ENCODE assay signal across 21 mouse cellular contexts in the genomic region with DNA sequence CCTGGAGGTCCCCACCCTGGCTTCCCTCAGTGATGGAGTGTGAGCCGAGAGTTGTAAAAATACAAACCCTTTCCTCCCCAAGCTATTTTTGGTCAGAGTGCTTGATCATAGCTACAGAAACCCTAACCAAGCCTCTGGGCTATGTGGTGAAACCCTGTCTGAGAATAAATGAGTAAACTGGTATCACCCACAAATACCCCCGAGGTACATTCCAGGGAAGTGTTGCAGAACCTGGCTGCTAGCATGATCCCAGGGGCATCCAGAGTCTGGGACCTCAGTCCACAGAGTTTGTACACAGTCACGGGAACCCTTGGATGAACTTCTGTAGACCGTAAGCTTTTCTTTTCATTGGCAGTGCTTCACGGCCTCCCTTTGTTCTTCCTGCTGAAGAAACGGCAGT. TPM values are rescaled to one million over a fixed set of nuclear protein-coding genes. Genes with fewer than 3 reads are reported as not detected.
DNase-seq lines count a peak whose midpoint lies in the region; ATAC-seq and TF ChIP-seq lines count a peak whose summit lies in the region.
"Had no signal": no experiment of that assay in that cellular context is flagged by ENCODE, and none has a peak within 500 bp of the region (broad histone marks: within the 10 kb centered on the region; RNA-seq: fewer than 3 reads in every experiment).

No protein-coding gene starts in this region.

- WGBS in limb, embryonic 14.5 days, result 38% methylated on average over 6 of the region's 6 CpGs
- WGBS in limb, embryonic 10.5 days, result 84% methylated on average over 6 of the region's 6 CpGs
- WGBS in embryonic facial prominence, embryonic 15.5 days, result 33% methylated on average over 6 of the region's 6 CpGs
- WGBS in kidney, embryonic 14.5 days, result 32% methylated on average over 6 of the region's 6 CpGs
- 22% methylated on average over 6 of the region's 6 CpGs for WGBS in limb, embryonic 15.5 days
- 66% methylated on average over 6 of the region's 6 CpGs for WGBS in neural tube, embryonic 15.5 days

- H3K4me1 ChIP-seq in limb, embryonic 14.5 days (ENCODE audit: control insufficient read depth, insufficient read depth, low read length), result peaks cover 11% of the 10 kb centered on the region
- peaks cover 18% of the 10 kb centered on the region for H3K4me1 ChIP-seq in limb, embryonic 10.5 days
- H3K4me1 ChIP-seq in embryonic facial prominence, embryonic 15.5 days, result peaks cover 15% of the 10 kb centered on the region
- H3K4me1 ChIP-seq in kidney, embryonic 14.5 days (ENCODE audit: control insufficient read depth, insufficient read depth, low read length), result peaks cover 6% of the 10 kb centered on the region; the same call in 1 of the 2 replicates
- peaks cover 32% of the 10 kb centered on the region for H3K4me1 ChIP-seq in limb, embryonic 15.5 days
- peaks cover 12% of the 10 kb centered on the region for H3K4me1 ChIP-seq in neural tube, embryonic 15.5 days

- no peak for TF ChIP-seq POLR2A in limb, embryonic 14.5 days (IDR thresholded peaks at IDR 0.05; ENCODE audit: borderline replicate concordance, extremely low read depth, insufficient read depth, insufficient read length)

- H3K27ac ChIP-seq in limb, embryonic 14.5 days (replicated peaks; ENCODE audit: low read depth, low read length), result no peak overlapping the region
- no peak overlapping the region for H3K27ac ChIP-seq in limb, embryonic 10.5 days
- peak overlapping the region; percentile 36; the same call in 1 of the 2 replicates for H3K27ac ChIP-seq in embryonic facial prominence, embryonic 15.5 days (replicated peaks)
- H3K27ac ChIP-seq in kidney, embryonic 14.5 days (ENCODE audit: low read depth, low read length), result 0 out of 2 replicates have a peak overlapping the region, but pooled peaks have one; percentile 14
- H3K27ac ChIP-seq in limb, embryonic 15.5 days, result peak overlapping the region; percentile 51
- no peak overlapping the region for H3K27ac ChIP-seq in neural tube, embryonic 15.5 days (replicated peaks)
- H3K27ac ChIP-seq: forebrain, embryonic 15.5 days; heart, embryonic 13.5 days; hindbrain, postnatal 0 days; layer of hippocampus, adult 2 months; midbrain, embryonic 10.5 days; neural tube, embryonic 12.5 days had no signal

- H3K9ac ChIP-seq in limb, embryonic 14.5 days (ENCODE audit: low read depth, low read length, severe bottlenecking), result no peak overlapping the region
- H3K9ac ChIP-seq in embryonic facial prominence, embryonic 15.5 days, result no peak overlapping the region
- H3K9ac ChIP-seq in kidney, embryonic 14.5 days (ENCODE audit: low read depth, low read length), result no peak overlapping the region
- H3K9ac ChIP-seq in limb, embryonic 15.5 days, result no peak overlapping the region
- no peak overlapping the region for H3K9ac ChIP-seq in neural tube, embryonic 15.5 days (replicated peaks)
- H3K9ac ChIP-seq: forebrain, embryonic 15.5 days; heart, embryonic 13.5 days; neural tube, embryonic 12.5 days had no signal

- DNase-seq in limb, embryonic 14.5 days (ENCODE audit: low spot score), result peak; percentile 38
- DNase-seq in limb, embryonic 10.5 days (ENCODE audit: low spot score), result no peak
- DNase-seq in layer of hippocampus, adult 8-10 months (ENCODE audit: low spot score in 2 of 2), result no peak
- no peak for DNase-seq in right cerebral cortex, adult 2 months (ENCODE audit: low spot score in 2 of 2)
- DNase-seq: adrenal gland, adult 2 months; cerebellum, adult 2 months; heart, postnatal 4 days; liver; lung, adult 18-20 months; lung, postnatal 36 days; thymus, postnatal 36 days had no signal

- H3K27me3 ChIP-seq in limb, embryonic 14.5 days (ENCODE audit: control insufficient read depth, insufficient read depth, low read length), result no peaks in the 10 kb centered on the region
- H3K27me3 ChIP-seq in limb, embryonic 10.5 days (ENCODE audit: low read depth, poor library complexity, severe bottlenecking), result peaks cover 11% of the 10 kb centered on the region
- no peaks in the 10 kb centered on the region for H3K27me3 ChIP-seq in embryonic facial prominence, embryonic 15.5 days
- H3K27me3 ChIP-seq in kidney, embryonic 14.5 days (ENCODE audit: control insufficient read depth, insufficient read depth, low read length), result no peaks in the 10 kb centered on the region
- H3K27me3 ChIP-seq in limb, embryonic 15.5 days, result no peaks in the 10 kb centered on the region; the same call in 1 of the 2 replicates
- H3K27me3 ChIP-seq in neural tube, embryonic 15.5 days (replicated peaks), result no peaks in the 10 kb centered on the region
- H3K27me3 ChIP-seq: forebrain, embryonic 15.5 days; heart, embryonic 13.5 days; neural tube, embryonic 12.5 days had no signal

- no peaks in the 10 kb centered on the region for H3K36me3 ChIP-seq in limb, embryonic 14.5 days (ENCODE audit: control insufficient read depth, insufficient read depth, low read length)
- no peaks in the 10 kb centered on the region for H3K36me3 ChIP-seq in limb, embryonic 10.5 days
- H3K36me3 ChIP-seq in embryonic facial prominence, embryonic 15.5 days, result no peaks in the 10 kb centered on the region
- H3K36me3 ChIP-seq in kidney, embryonic 14.5 days (ENCODE audit: control insufficient read depth, insufficient read depth, low read length), result no peaks in the 10 kb centered on the region
- no peaks in the 10 kb centered on the region for H3K36me3 ChIP-seq in limb, embryonic 15.5 days
- no peaks in the 10 kb centered on the region for H3K36me3 ChIP-seq in neural tube, embryonic 15.5 days
- H3K36me3 ChIP-seq: forebrain, embryonic 15.5 days; heart, embryonic 13.5 days; midbrain, embryonic 10.5 days; neural tube, embryonic 12.5 days had no signal

- no peak for ATAC-seq in limb, embryonic 14.5 days (ENCODE audit: low FRiP score, low read depth)
- ATAC-seq in embryonic facial prominence, embryonic 15.5 days (ENCODE audit: insufficient number of reproducible peaks, low FRiP score, low TSS enrichment, low read depth), result no peak
- ATAC-seq in kidney, embryonic 14.5 days (ENCODE audit: low FRiP score, low TSS enrichment), result no peak
- ATAC-seq in limb, embryonic 15.5 days (ENCODE audit: insufficient number of reproducible peaks, low FRiP score, low TSS enrichment, low read depth), result peak; percentile 48
- no peak for ATAC-seq in neural tube, embryonic 15.5 days (ENCODE audit: low FRiP score)
- ATAC-seq: forebrain, embryonic 15.5 days; hindbrain, postnatal 0 days had no signal

- H3K4me3 ChIP-seq in limb, embryonic 14.5 days (replicated peaks; ENCODE audit: low read length), result no peak overlapping the region
- no peak overlapping the region for H3K4me3 ChIP-seq in limb, embryonic 10.5 days
- no peak overlapping the region for H3K4me3 ChIP-seq in embryonic facial prominence, embryonic 15.5 days (replicated peaks)
- no peak overlapping the region for H3K4me3 ChIP-seq in kidney, embryonic 14.5 days (ENCODE audit: low read length)
- H3K4me3 ChIP-seq in limb, embryonic 15.5 days, result no peak overlapping the region
- H3K4me3 ChIP-seq in neural tube, embryonic 15.5 days (replicated peaks), result no peak overlapping the region
- H3K4me3 ChIP-seq: forebrain, embryonic 15.5 days; heart, embryonic 13.5 days; layer of hippocampus, adult 2 months; midbrain, embryonic 10.5 days; neural tube, embryonic 12.5 days had no signal

- H3K4me2 ChIP-seq in limb, embryonic 14.5 days (replicated peaks; ENCODE audit: low read depth, low read length, severe bottlenecking), result no peak overlapping the region
- H3K4me2 ChIP-seq in embryonic facial prominence, embryonic 15.5 days (replicated peaks), result no peak overlapping the region
- H3K4me2 ChIP-seq in kidney, embryonic 14.5 days (replicated peaks; ENCODE audit: low read depth, low read length), result no peak overlapping the region
- H3K4me2 ChIP-seq in limb, embryonic 15.5 days, result no peak overlapping the region
- H3K4me2 ChIP-seq in neural tube, embryonic 15.5 days, result no peak overlapping the region
- H3K4me2 ChIP-seq: forebrain, embryonic 15.5 days; heart, embryonic 13.5 days; neural tube, embryonic 12.5 days had no signal

- H3K9me3 ChIP-seq in limb, embryonic 14.5 days (ENCODE audit: control insufficient read depth, low read length), result no peaks in the 10 kb centered on the region
- H3K9me3 ChIP-seq in limb, embryonic 10.5 days (replicated peaks), result no peaks in the 10 kb centered on the region
- no peaks in the 10 kb centered on the region for H3K9me3 ChIP-seq in embryonic facial prominence, embryonic 15.5 days (replicated peaks)
- no peaks in the 10 kb centered on the region for H3K9me3 ChIP-seq in kidney, embryonic 14.5 days (ENCODE audit: control insufficient read depth, low read length)
- H3K9me3 ChIP-seq in limb, embryonic 15.5 days, result no peaks in the 10 kb centered on the region
- H3K9me3 ChIP-seq in neural tube, embryonic 15.5 days (replicated peaks), result no peaks in the 10 kb centered on the region
- H3K9me3 ChIP-seq: forebrain, embryonic 15.5 days; heart, embryonic 13.5 days; midbrain, embryonic 10.5 days; neural tube, embryonic 12.5 days had no signal

RNA-seq across cellular contexts. Expression of a gene that starts 3.8 kb away (rescaled TPM):
- polyA plus RNA-seq in limb, embryonic 14.5 days (2012; rRNA removed), result 81.8 and 103 TPM in 2 replicates
- 26.0 and 30.7 TPM in 2 replicates for polyA plus RNA-seq in limb, embryonic 14.5 days (2014; fragmentation: Nextera tagmentation; extraction: Ambion mirVana)
- 7.9 and 10.8 TPM in 2 replicates for polyA plus RNA-seq in limb, embryonic 10.5 days (2016; fragmentation: Nextera tagmentation; extraction: Ambion mirVana)
- polyA plus RNA-seq in embryonic facial prominence, embryonic 15.5 days (2015; fragmentation: Nextera tagmentation; extraction: Ambion mirVana), result 19.9 and 22.2 TPM in 2 replicates
- polyA plus RNA-seq in kidney, embryonic 14.5 days (2014; fragmentation: Nextera tagmentation; extraction: Ambion mirVana), result 16.8 and 18.5 TPM in 2 replicates
- polyA plus RNA-seq in limb, embryonic 15.5 days (2015; fragmentation: Nextera tagmentation; extraction: Ambion mirVana), result 14.9 and 19.2 TPM in 2 replicates
- 10 to 100 TPM; 59.6 to 76.0 (median 63.8) TPM for total RNA-seq in layer of hippocampus, adult 8-10 months (2022)
- polyA plus RNA-seq in neural tube, embryonic 15.5 days (2015; fragmentation: Nextera tagmentation; extraction: Ambion mirVana), result 12.0 and 13.4 TPM in 2 replicates

Comparison
In these comparisons a context has a peak if more than half of its experiments do, and no peak if none do; other contexts are left out.
1. H3K27ac ChIP-seq: peak in embryonic facial prominence, embryonic 15.5 days (single experiment), kidney, embryonic 14.5 days (single experiment) and limb, embryonic 15.5 days (single experiment); none in limb, embryonic 14.5 days (single experiment), limb, embryonic 10.5 days (single experiment) and neural tube, embryonic 15.5 days (single experiment).